Mouse (Mus musculus) liver, embryonic 14.5 days (tissue): ENCODE measurements around the gene Gm5150. TPM values are rescaled to one million over a fixed set of nuclear protein-coding genes. Genes with fewer than 3 reads are reported as not detected.

Experiments used
- ATAC-seq: fragments of 200-750 bp; cut with Nextera tagmentation; 2 replicates; pipeline ENCODE4 v1.8.0; 2017; ENCODE audit warnings: moderate number of reproducible peaks, mild to moderate bottlenecking, moderate library complexity; ENCODE audit not compliant: insufficient read depth
- DNase-seq, 3 experiments: peaks; one replicate each; pipeline ENCODE4 v3.0.0-alpha.2; 2012 to 2013; ENCODE audit warnings: low read depth in 3 of 3, low spot score in 3 of 3
- H3K27ac ChIP-seq: fragments of 300-500 bp; sonication (generic); 2 replicates; pipeline ENCODE4 v1.5.1; 2014; ENCODE audit warnings: moderate library complexity, mild to moderate bottlenecking, control low read depth, inconsistent platforms
- H3K27me3 ChIP-seq: fragments of 300-500 bp; sonication (generic); 2 replicates; pipeline ENCODE4 v1.6.1; 2014; ENCODE audit warnings: mild to moderate bottlenecking, low read length, moderate library complexity; ENCODE audit not compliant: control insufficient read depth, insufficient read depth
- H3K36me3 ChIP-seq: fragments of 300-500 bp; sonication (generic); replicated peaks from 2 replicates; pipeline ENCODE4 v1.6.1; 2014; ENCODE audit warnings: low read depth; ENCODE audit not compliant: control insufficient read depth, insufficient read depth
- H3K4me1 ChIP-seq, 2 experiments: fragments of 200-500 bp in 1 of 2; fragments of 300-500 bp in 1 of 2; sonication (generic) in 1 of 2; replicated peaks; 2 replicates each; pipeline ENCODE4 v1.6.1; 2012 to 2014; ENCODE audit warnings: antibody characterized with exemption in 1 of 2, inconsistent platforms in 1 of 2, low read length in 1 of 2; ENCODE audit not compliant: control insufficient read depth in 2 of 2, insufficient read depth in 2 of 2
- H3K4me2 ChIP-seq: fragments of 300-500 bp; sonication (generic); 2 replicates; pipeline ENCODE4 v1.6.1; 2014; ENCODE audit warnings: low read depth, mild to moderate bottlenecking, control low read depth, moderate library complexity
- H3K4me3 ChIP-seq, 2 experiments: fragments of 200-500 bp in 1 of 2; fragments of 300-500 bp in 1 of 2; sonication (generic) in 1 of 2; 2 replicates each; pipeline ENCODE4 v1.5.1; 2012 to 2014; ENCODE audit warnings: low read depth in 2 of 2, low read length in 2 of 2, mild to moderate bottlenecking in 2 of 2, control low read depth in 1 of 2, inconsistent platforms in 1 of 2, moderate library complexity in 1 of 2; ENCODE audit not compliant: insufficient read depth in 1 of 2
- H3K9ac ChIP-seq: fragments of 300-500 bp; sonication (generic); replicated peaks from 2 replicates; pipeline ENCODE4 v1.6.1; 2014; ENCODE audit warnings: mild to moderate bottlenecking, control low read depth, moderate library complexity
- H3K9me3 ChIP-seq: fragments of 300-500 bp; sonication (generic); 2 replicates; pipeline ENCODE4 v1.6.1; 2016; ENCODE audit warnings: low read length, mixed read lengths; ENCODE audit not compliant: control insufficient read depth
- CTCF ChIP-seq: IDR thresholded peaks from 2 replicates; pipeline ENCODE4 v1.5.1; 2016; ENCODE audit warnings: antibody characterized with exemption, low read depth, control low read depth
- EP300 ChIP-seq: IDR thresholded peaks from 2 replicates; pipeline ENCODE4 v1.6.1; 2016; ENCODE audit warnings: antibody characterized with exemption, low read depth
- WGBS: fragments of 180-500 bp; shearing (Covaris S2); extraction: QIAGEN DNeasy Blood & Tissue Kit; methylation state at CpG from one replicate; pipeline ENCODE4 v1.1.7; 2014; ENCODE audit not compliant: insufficient replicate concordance; 5-methylcytosine and 5-hydroxymethylcytosine counted together
- microRNA-seq: library from miRNA; unstranded; fragments of <30 nt; microRNA quantifications from one replicate; pipeline ENCODE4, GENCODE M21; 2016
- polyA plus RNA-seq, 2 experiments: library from polyadenylated mRNA; depleted of rRNA in 1 of 2; stranded (reverse) in 1 of 2; unstranded in 1 of 2; fragments of >200 nt; fragmentation: Nextera tagmentation in 1 of 2; extraction: Ambion mirVana in 1 of 2; gene quantifications; 2 replicates each; pipeline versions ENCODE4 v1.2.1 to v1.2.3; 2012 to 2014

Gm5150 gene
- polyA plus RNA-seq, 2 experiments = 0.36 to 0.69 TPM

DNA sequence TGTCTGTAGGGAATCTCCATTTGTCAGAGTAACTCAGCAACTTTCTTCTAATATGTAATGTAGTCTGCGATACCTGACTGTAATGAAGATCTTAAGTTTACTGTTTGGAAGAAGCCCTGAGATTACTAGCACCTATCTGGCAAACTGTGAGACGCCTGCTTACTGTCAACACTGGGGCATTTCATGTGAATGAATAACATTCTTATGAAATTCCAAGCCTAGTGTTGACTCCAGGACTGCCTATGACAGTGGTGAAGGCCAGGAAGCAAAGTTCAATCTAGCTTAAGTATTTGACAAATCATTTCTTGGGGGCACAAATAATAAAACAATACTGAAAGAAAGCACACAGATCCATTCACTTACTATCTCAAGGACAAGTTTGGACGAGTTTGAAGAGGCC is 24.0 kb downstream of the Gm5150 start:
- no peak overlapping the region for H3K9ac ChIP-seq
- no peaks in the 10 kb centered on the region for H3K9me3 ChIP-seq
- H3K27ac ChIP-seq = no peak overlapping the region
- H3K4me1 ChIP-seq = no peaks in the 10 kb centered on the region
- 38% methylated on average over 3 of the region's 3 CpGs for WGBS
- ATAC-seq (no peak), DNase-seq (no peak)
- no peak for TF ChIP-seq CTCF
- TF ChIP-seq EP300 = no peak
- no peak overlapping the region for H3K4me3 ChIP-seq
- H3K4me2 ChIP-seq = no peak overlapping the region
- no peaks in the 10 kb centered on the region for H3K36me3 ChIP-seq
- H3K27me3 ChIP-seq = no peaks in the 10 kb centered on the region

DNA sequence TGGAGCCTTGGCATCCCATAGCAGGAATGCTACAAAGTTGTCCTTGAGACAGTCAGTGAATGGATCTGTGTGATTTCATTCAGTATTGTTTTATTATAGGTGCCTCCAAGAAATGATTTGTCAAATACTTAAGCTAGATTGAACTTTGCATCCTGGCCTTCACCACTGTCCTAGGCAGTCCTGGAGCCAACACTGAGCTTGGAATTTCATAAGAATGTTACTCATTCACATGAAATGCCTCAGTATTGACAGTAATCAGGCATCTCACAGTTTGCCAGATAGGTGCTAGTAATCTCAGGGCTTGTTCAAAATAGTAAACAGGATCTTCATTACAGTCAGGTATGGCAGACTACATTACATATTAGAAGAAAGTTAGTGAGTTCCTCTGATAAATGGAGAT is 49.3 kb downstream of the Gm5150 start:
- Histone ChIP-seq H3K9ac (no peak overlapping the region), H3K4me1 (no peaks in the 10 kb centered on the region), H3K27me3 (no peaks in the 10 kb centered on the region), H3K4me3 (no peak overlapping the region), H3K9me3 (no peaks in the 10 kb centered on the region), H3K4me2 (no peak overlapping the region), H3K27ac (no peak overlapping the region), H3K36me3 (no peaks in the 10 kb centered on the region)
- no peak for DNase-seq
- TF ChIP-seq CTCF (no peak), EP300 (no peak)
- no peak for ATAC-seq

Small RNA genes lying within 50 kb of the gene (microRNA-seq; reads per million reads assigned to microRNA genes)
- gene Gm24694 = not detected

Other genes with a start within 250 kb of the Gm5150 start
- 0.06 TPM in 1 of 2 replicates, not detected in the other for gene Sirpb1c, start 157.9 kb downstream of the Gm5150 start, polyA plus RNA-seq (2012; rRNA removed)
- gene Sirpb1c, start 157.9 kb downstream of the Gm5150 start, polyA plus RNA-seq (2014; fragmentation: Nextera tagmentation; extraction: Ambion mirVana) = not detected in 2 replicates